8 mouse cellular contexts compared by ENCODE assay signal in genomic region chr10:14045745-14046144, GRCm38 (mm10).
DNase-seq lines count a peak whose midpoint lies in the region; ATAC-seq and TF ChIP-seq lines count a peak whose summit lies in the region.

No protein-coding gene starts in this region.

- peaks cover 30% of the 10 kb centered on the region for H3K4me1 ChIP-seq in kidney, embryonic 14.5 days (ENCODE audit: control insufficient read depth, insufficient read depth, low read length)
- H3K4me1 ChIP-seq in embryonic fibroblast, embryonic 13.5 days (ENCODE audit: control insufficient read depth, insufficient read depth, low read length): peaks cover 33% of the 10 kb centered on the region
- peaks cover 12% of the 10 kb centered on the region; the same call in 1 of the 2 replicates for H3K4me1 ChIP-seq in hindbrain, postnatal 0 days (ENCODE audit: insufficient read depth, low read length)

- H3K27me3 ChIP-seq in kidney, embryonic 14.5 days (ENCODE audit: control insufficient read depth, insufficient read depth, low read length): no peaks in the 10 kb centered on the region
- no peaks in the 10 kb centered on the region for H3K27me3 ChIP-seq in hindbrain, postnatal 0 days (ENCODE audit: insufficient read depth, low read length)

- TF ChIP-seq POLR2A in embryonic fibroblast, embryonic 13.5 days (IDR thresholded peaks at IDR 0.05; ENCODE audit: low read depth, low read length): no peak

- no peak overlapping the region for H3K9ac ChIP-seq in kidney, embryonic 14.5 days (ENCODE audit: low read depth, low read length)
- no peak overlapping the region for H3K9ac ChIP-seq in hindbrain, postnatal 0 days (replicated peaks; ENCODE audit: low read length)

- no peak for DNase-seq in kidney, adult 18-20 months
- DNase-seq in spleen, adult 18-20 months: peak; percentile 55 to 62
- DNase-seq in hindbrain, postnatal 0 days (ENCODE audit: low spot score): no peak
- DNase-seq in layer of hippocampus, adult 8-10 months (ENCODE audit: low spot score in 2 of 2): no peak
- DNase-seq in urinary bladder, postnatal 10 days (ENCODE audit: low spot score): no peak

- H3K4me2 ChIP-seq in kidney, embryonic 14.5 days (replicated peaks; ENCODE audit: low read depth, low read length): no peak overlapping the region
- H3K4me2 ChIP-seq in hindbrain, postnatal 0 days (ENCODE audit: low read depth, low read length): no peak overlapping the region

- no peak for TF ChIP-seq CTCF in embryonic fibroblast, embryonic 13.5 days (IDR thresholded peaks at IDR 0.05; ENCODE audit: borderline replicate concordance, insufficient read depth, low read length)
- TF ChIP-seq CTCF in hindbrain, postnatal 0 days (IDR thresholded peaks at IDR 0.05; ENCODE audit: low read depth): no peak

- H3K4me3 ChIP-seq in kidney, embryonic 14.5 days (ENCODE audit: low read length): no peak overlapping the region
- no peak overlapping the region for H3K4me3 ChIP-seq in embryonic fibroblast, embryonic 13.5 days (ENCODE audit: insufficient read depth, low read length)
- H3K4me3 ChIP-seq in hindbrain, postnatal 0 days (ENCODE audit: low read length): no peak overlapping the region

- no peak overlapping the region; the same call in 1 of the 2 replicates for H3K27ac ChIP-seq in kidney, embryonic 14.5 days (ENCODE audit: low read depth, low read length)
- peak overlapping the region; percentile 70 for H3K27ac ChIP-seq in embryonic fibroblast, embryonic 13.5 days (ENCODE audit: insufficient read depth, low read length)
- no peak overlapping the region for H3K27ac ChIP-seq in hindbrain, postnatal 0 days

- no peaks in the 10 kb centered on the region for H3K36me3 ChIP-seq in kidney, embryonic 14.5 days (ENCODE audit: control insufficient read depth, insufficient read depth, low read length)
- H3K36me3 ChIP-seq in hindbrain, postnatal 0 days (ENCODE audit: insufficient read depth, low read length): no peaks in the 10 kb centered on the region

- WGBS in kidney, embryonic 14.5 days: 16% methylated on average over 4 of the region's 4 CpGs
- WGBS in hindbrain, postnatal 0 days: 39% methylated on average over 4 of the region's 4 CpGs

- peak; percentile 60; the same call in 1 of the 2 replicates for ATAC-seq in kidney, embryonic 14.5 days (ENCODE audit: low FRiP score, low TSS enrichment)
- ATAC-seq in CD4-positive, CD25-positive, alpha-beta regulatory T cell, adult 4 months: peak; percentile 48
- ATAC-seq in hindbrain, postnatal 0 days: no peak

- H3K9me3 ChIP-seq in kidney, embryonic 14.5 days (ENCODE audit: control insufficient read depth, low read length): no peaks in the 10 kb centered on the region
- no peaks in the 10 kb centered on the region for H3K9me3 ChIP-seq in hindbrain, postnatal 0 days (ENCODE audit: low read length)

Comparison
In these comparisons a context has a peak if more than half of its experiments do, and no peak if none do; other contexts are left out.
1. DNase-seq: peak in spleen, adult 18-20 months (2 of 2); none in kidney, adult 18-20 months (single experiment), hindbrain, postnatal 0 days (single experiment), layer of hippocampus, adult 8-10 months (0 of 2) and urinary bladder, postnatal 10 days (single experiment).